Mouse (Mus musculus): ENCODE results near the gene Unc93b1. TPM values are rescaled to one million over a fixed set of nuclear protein-coding genes. Genes with fewer than 3 reads are reported as not detected.
A peak's percentile ranks its signal among the peaks of the same experiment; 100 is the strongest.
"Not testable (repeated sequence)": the region's sequence is repeated elsewhere in the genome, so short reads cannot be mapped to it uniquely, and the experiment has no call there.

Unc93b1 gene
- polyA plus RNA-seq, 1 experiment from 2014 or later, result 34.2 TPM

- DNase-seq (ENCODE audit: low spot score), result peak; percentile 72
Observed at GRCm38 (mm10) chr19:3946715-3947114, 11.7 kb downstream of the Unc93b1 start.

- DNase-seq (ENCODE audit: low spot score), result no peak
Observed at GRCm38 (mm10) chr19:3947813-3948212, 12.8 kb downstream of the Unc93b1 start.

GRCm38 (mm10) chr19:3948546-3948945 lies 13.6 kb downstream of the Unc93b1 start:
- no peak for DNase-seq (ENCODE audit: low spot score)

GRCm38 (mm10) chr19:3950331-3950730 lies 15.3 kb downstream of the Unc93b1 start:
- DNase-seq (ENCODE audit: low spot score), result no peak

- DNase-seq (ENCODE audit: low spot score), result no peak
Observed at GRCm38 (mm10) chr19:3951461-3951860, 16.5 kb downstream of the Unc93b1 start.

- DNase-seq (ENCODE audit: low spot score), result no peak
Observed at GRCm38 (mm10) chr19:3952099-3952498, 17.1 kb downstream of the Unc93b1 start.

- no peak for DNase-seq (ENCODE audit: low spot score)
Observed at GRCm38 (mm10) chr19:3955033-3955432, 20.0 kb downstream of the Unc93b1 start.

- no peak for DNase-seq (ENCODE audit: low spot score)
Observed at GRCm38 (mm10) chr19:3955804-3956203, 20.8 kb downstream of the Unc93b1 start.

GRCm38 (mm10) chr19:3957296-3958036 lies 22.5 kb downstream of the Unc93b1 start:
- not testable (repeated sequence) for DNase-seq (ENCODE audit: low spot score)

GRCm38 (mm10) chr19:3958470-3958869 lies 23.5 kb downstream of the Unc93b1 start, which contains the start of gene Aldh3b3:
TSS of gene Aldh3b3 (plus strand) at chr19:3958645.
- DNase-seq (ENCODE audit: low spot score), result no peak

GRCm38 (mm10) chr19:3959030-3959429 lies 24.0 kb downstream of the Unc93b1 start:
- no peak for DNase-seq (ENCODE audit: low spot score)

GRCm38 (mm10) chr19:3960211-3960610 lies 25.2 kb downstream of the Unc93b1 start:
- no peak for DNase-seq (ENCODE audit: low spot score)

GRCm38 (mm10) chr19:3961805-3962204 lies 26.8 kb downstream of the Unc93b1 start:
- not testable (repeated sequence) for DNase-seq (ENCODE audit: low spot score)

- DNase-seq (ENCODE audit: low spot score), result no peak
Observed at GRCm38 (mm10) chr19:3962469-3962868, 27.5 kb downstream of the Unc93b1 start.

GRCm38 (mm10) chr19:3964030-3964429 lies 29.0 kb downstream of the Unc93b1 start:
- DNase-seq (ENCODE audit: low spot score), result no peak

- no peak for DNase-seq (ENCODE audit: low spot score)
Observed at GRCm38 (mm10) chr19:3966330-3967075, 31.5 kb downstream of the Unc93b1 start.

GRCm38 (mm10) chr19:3967258-3967657 lies 32.3 kb downstream of the Unc93b1 start:
- no peak for DNase-seq (ENCODE audit: low spot score)

- DNase-seq (ENCODE audit: low spot score), result no peak
Observed at GRCm38 (mm10) chr19:3972229-3972628, 37.2 kb downstream of the Unc93b1 start, which contains the start of gene Aldh3b2. TSS of gene Aldh3b2 (plus strand) at chr19:3972328.

GRCm38 (mm10) chr19:3974608-3975007 lies 39.6 kb downstream of the Unc93b1 start:
- not testable (repeated sequence) for DNase-seq (ENCODE audit: low spot score)

GRCm38 (mm10) chr19:3975866-3976265 lies 40.9 kb downstream of the Unc93b1 start:
- DNase-seq (ENCODE audit: low spot score), result no peak

GRCm38 (mm10) chr19:3980309-3980708 lies 45.3 kb downstream of the Unc93b1 start:
- peak; percentile 87 for DNase-seq (ENCODE audit: low spot score)

- no peak for DNase-seq (ENCODE audit: low spot score)
Observed at GRCm38 (mm10) chr19:3980917-3981316, 45.9 kb downstream of the Unc93b1 start.

Data from thymus, postnatal 0 days (tissue).